9 mouse cellular contexts compared by ENCODE assay signal in the genomic region with DNA sequence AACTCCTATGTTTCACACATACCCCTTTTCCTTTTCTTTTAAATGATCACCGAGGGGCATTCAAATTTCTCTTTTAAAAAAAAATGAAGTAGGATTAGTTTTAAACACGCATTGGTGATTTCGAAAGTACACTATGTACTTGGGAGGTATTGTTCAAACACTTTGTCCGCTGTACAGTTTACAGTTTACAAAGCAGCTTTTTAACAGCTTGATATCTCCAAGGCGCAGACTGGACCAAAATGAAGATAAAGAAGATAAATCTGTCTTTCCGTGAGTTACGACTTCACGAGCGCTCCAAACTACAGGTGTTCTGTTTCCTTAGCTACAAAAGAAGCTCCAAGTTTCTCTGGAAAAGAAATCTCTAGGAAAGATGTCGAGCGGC. TPM values are rescaled to one million over a fixed set of nuclear protein-coding genes. Genes with fewer than 3 reads are reported as not detected.
A peak's percentile ranks its signal among the peaks of the same experiment; 100 is the strongest.
DNase-seq lines count a peak whose midpoint lies in the region; ATAC-seq and TF ChIP-seq lines count a peak whose summit lies in the region.
"Had no signal": no experiment of that assay in that cellular context is flagged by ENCODE, and none has a peak within 500 bp of the region (broad histone marks: within the 10 kb centered on the region; RNA-seq: fewer than 3 reads in every experiment).

No protein-coding gene starts in this region.

- peak overlapping the region; percentile 94 for H3K4me2 ChIP-seq in heart, embryonic 13.5 days
- peak overlapping the region; percentile 95 for H3K4me2 ChIP-seq in hindbrain, embryonic 13.5 days

- H3K9me3 ChIP-seq in heart, embryonic 13.5 days, result no peaks in the 10 kb centered on the region
- H3K9me3 ChIP-seq in ES-E14 (ENCODE audit: control insufficient read depth, insufficient read depth, low read depth, low read length), result no peaks in the 10 kb centered on the region
- H3K9me3 ChIP-seq in hindbrain, embryonic 13.5 days, result no peaks in the 10 kb centered on the region

- in situ Hi-C loops in ES-E14 (cut with MboI; ENCODE audit: low sequenced_read_pairs in 2 of 2, unreplicated experiment in 2 of 2), result no loop called here

- no peaks in the 10 kb centered on the region for H3K27me3 ChIP-seq in heart, embryonic 13.5 days (replicated peaks)
- 0 out of 2 replicates have a peak, but pooled peaks cover 6% of the 10 kb centered on the region for H3K27me3 ChIP-seq in hindbrain, embryonic 13.5 days

- H3K9ac ChIP-seq in heart, embryonic 13.5 days, result peak overlapping the region; percentile 88
- H3K9ac ChIP-seq in ES-E14 (ENCODE audit: insufficient read depth, low read depth, low read length, poor library complexity, severe bottlenecking), result peak overlapping the region; percentile 84
- H3K9ac ChIP-seq in hindbrain, embryonic 13.5 days, result peak overlapping the region; percentile 77

- H3K36me3 ChIP-seq in heart, embryonic 13.5 days, result peaks cover 4% of the 10 kb centered on the region
- peaks cover 5% of the 10 kb centered on the region; the same call in 1 of the 2 replicates for H3K36me3 ChIP-seq in ES-E14 (ENCODE audit: control insufficient read depth, insufficient read depth, low read length, poor library complexity, severe bottlenecking)
- H3K36me3 ChIP-seq in hindbrain, embryonic 13.5 days, result peaks cover 16% of the 10 kb centered on the region

- peak overlapping the region; percentile 83 for H3K4me3 ChIP-seq in heart, embryonic 13.5 days
- peak overlapping the region; percentile 90 to 93 for H3K4me3 ChIP-seq in ES-E14 (ENCODE audit: insufficient read depth in 1 of 2, low read depth in 1 of 2, low read length in 2 of 2, poor library complexity in 1 of 2, severe bottlenecking in 1 of 2)
- peak overlapping the region; percentile 76 for H3K4me3 ChIP-seq in hindbrain, embryonic 13.5 days

- peaks cover 11% of the 10 kb centered on the region for H3K4me1 ChIP-seq in heart, embryonic 13.5 days
- H3K4me1 ChIP-seq in ES-E14 (ENCODE audit: control insufficient read depth in 2 of 2, insufficient read depth in 2 of 2, low read length in 2 of 2, poor library complexity in 1 of 2), result no peaks in the 10 kb centered on the region
- H3K4me1 ChIP-seq in hindbrain, embryonic 13.5 days (replicated peaks), result peaks cover 14% of the 10 kb centered on the region

- DNase-seq in heart, postnatal 36 days, result no peak
- DNase-seq in ES-E14 (ENCODE audit: low read depth, low spot score), result no peak
- DNase-seq in right cerebral cortex, postnatal 14 days, result no peak
- no peak for DNase-seq in layer of hippocampus, postnatal 14 days (ENCODE audit: low spot score in 2 of 2)
- DNase-seq in left cerebral cortex, adult 18-20 months (ENCODE audit: low spot score in 2 of 2), result no peak

- intact Hi-C loops in heart, postnatal 36 days (cut with DNase I), result no loop called here

- no peak for ATAC-seq in heart, embryonic 13.5 days (ENCODE audit: extremely low read depth, insufficient number of reproducible peaks, low FRiP score, low TSS enrichment)
- no peak for ATAC-seq in hindbrain, embryonic 13.5 days (ENCODE audit: low FRiP score)
- ATAC-seq in megakaryocyte progenitor cell, adult 5-6 weeks (replicated peaks; ENCODE audit: poor library complexity), result peak; percentile 17; the same call in 1 of the 2 replicates

- WGBS in heart, embryonic 13.5 days, result 23% methylated on average over 11 of the region's 11 CpGs
- WGBS in hindbrain, embryonic 13.5 days, result 27% methylated on average over 11 of the region's 11 CpGs

- H3K27ac ChIP-seq in heart, embryonic 13.5 days (replicated peaks), result no peak overlapping the region
- no peak overlapping the region for H3K27ac ChIP-seq in ES-E14 (ENCODE audit: insufficient read depth, low read depth, low read length, poor library complexity, severe bottlenecking)
- no peak overlapping the region for H3K27ac ChIP-seq in hindbrain, embryonic 13.5 days

TF ChIP-seq in ES-E14, 5 proteins besides CTCF, POLR2A, EP300 and RAD21:
- TF ChIP-seq MAFK (IDR thresholded peaks at IDR 0.05; ENCODE audit: insufficient read depth, low read depth, low read length), result no peak

RNA-seq across cellular contexts. Expression of gene Pex11a, which starts 0.7 kb away (rescaled TPM):
- polyA plus RNA-seq in heart, embryonic 13.5 days (2015; fragmentation: Nextera tagmentation; extraction: Ambion mirVana), result 5.8 and 9.6 TPM in 2 replicates
- total RNA-seq in heart, postnatal 36 days (2021), result 10 to 100 TPM; 17.1 to 17.4 TPM
- total RNA-seq in ES-E14 (2012; rRNA removed), result 4.3 and 6.1 TPM in 2 replicates
- polyA plus RNA-seq in hindbrain, embryonic 13.5 days (2015; fragmentation: Nextera tagmentation; extraction: Ambion mirVana), result 10.9 and 14.6 TPM in 2 replicates
- 1.7 TPM in 2 replicates for total RNA-seq in megakaryocyte progenitor cell, adult 5-6 weeks (2015)
- total RNA-seq in megakaryocyte progenitor cell, adult 5-6 weeks (2017), result 1.7 and 2.4 TPM in 2 replicates
- total RNA-seq in layer of hippocampus, postnatal 14 days (2021), result 10 to 100 TPM; 11.0 to 14.3 TPM
- 10 to 100 TPM; 10.9 to 11.9 TPM for total RNA-seq in left cerebral cortex, adult 18-20 months (2021)

RNA-seq across cellular contexts. Expression of gene Wdr93, which starts 0.7 kb away (rescaled TPM):
- polyA plus RNA-seq in heart, embryonic 13.5 days (2015; fragmentation: Nextera tagmentation; extraction: Ambion mirVana), result 1.4 and 1.5 TPM in 2 replicates
- under 1 TPM in 1 of 2 experiments, not detected in 1; 0.14 TPM for total RNA-seq in heart, postnatal 36 days (2021)
- 0.58 and 0.71 TPM in 2 replicates for total RNA-seq in ES-E14 (2012; rRNA removed)
- polyA plus RNA-seq in hindbrain, embryonic 13.5 days (2015; fragmentation: Nextera tagmentation; extraction: Ambion mirVana), result 0.47 and 0.65 TPM in 2 replicates
- not detected in 2 replicates for total RNA-seq in megakaryocyte progenitor cell, adult 5-6 weeks (2015)
- total RNA-seq in megakaryocyte progenitor cell, adult 5-6 weeks (2017), result not detected in 2 replicates
- total RNA-seq in layer of hippocampus, postnatal 14 days (2021), result under 1 TPM; 0.17 to 0.60 TPM
- total RNA-seq in left cerebral cortex, adult 18-20 months (2021), result under 1 TPM in 1 of 2 experiments, not detected in 1; 0.21 TPM

RNA-seq across cellular contexts. Expression of gene Plin1, which starts 9.6 kb away (rescaled TPM):
- polyA plus RNA-seq in heart, embryonic 13.5 days (2015; fragmentation: Nextera tagmentation; extraction: Ambion mirVana), result not detected in 2 replicates
- 10 to 100 TPM in 1 of 2 experiments, 1 to 10 TPM in 1; 2.2 to 12.4 TPM for total RNA-seq in heart, postnatal 36 days (2021)
- total RNA-seq in ES-E14 (2012; rRNA removed), result 0.18 TPM in 1 of 2 replicates, not detected in the other
- 0.13 and 0.17 TPM in 2 replicates for polyA plus RNA-seq in hindbrain, embryonic 13.5 days (2015; fragmentation: Nextera tagmentation; extraction: Ambion mirVana)
- total RNA-seq in megakaryocyte progenitor cell, adult 5-6 weeks (2015), result not detected in 2 replicates
- not detected in 2 replicates for total RNA-seq in megakaryocyte progenitor cell, adult 5-6 weeks (2017)
- under 1 TPM; 0.58 to 0.83 TPM for total RNA-seq in layer of hippocampus, postnatal 14 days (2021)
- total RNA-seq in left cerebral cortex, adult 18-20 months (2021), result not detected

RNA-seq across cellular contexts. Expression of gene Kif7, which starts 26.7 kb away (rescaled TPM):
- polyA plus RNA-seq in heart, embryonic 13.5 days (2015; fragmentation: Nextera tagmentation; extraction: Ambion mirVana), result 1.7 and 2.4 TPM in 2 replicates
- 1 to 10 TPM; 1.4 to 2.0 TPM for total RNA-seq in heart, postnatal 36 days (2021)
- total RNA-seq in ES-E14 (2012; rRNA removed), result 9.2 and 12.3 TPM in 2 replicates
- polyA plus RNA-seq in hindbrain, embryonic 13.5 days (2015; fragmentation: Nextera tagmentation; extraction: Ambion mirVana), result 1.7 and 2.2 TPM in 2 replicates
- total RNA-seq in megakaryocyte progenitor cell, adult 5-6 weeks (2015), result 0.30 and 0.49 TPM in 2 replicates
- 1.0 and 1.5 TPM in 2 replicates for total RNA-seq in megakaryocyte progenitor cell, adult 5-6 weeks (2017)
- 1 to 10 TPM; 3.0 to 3.2 TPM for total RNA-seq in layer of hippocampus, postnatal 14 days (2021)
- total RNA-seq in left cerebral cortex, adult 18-20 months (2021), result 1 to 10 TPM; 1.1 to 1.6 TPM

RNA-seq across cellular contexts. Expression of gene Mesp1, which starts 51.3 kb away (rescaled TPM):
- polyA plus RNA-seq in heart, embryonic 13.5 days (2015; fragmentation: Nextera tagmentation; extraction: Ambion mirVana), result 0.15 TPM in 1 of 2 replicates, not detected in the other
- total RNA-seq in heart, postnatal 36 days (2021), result not detected
- total RNA-seq in ES-E14 (2012; rRNA removed), result 0.27 TPM in 1 of 2 replicates, not detected in the other
- not detected in 2 replicates for polyA plus RNA-seq in hindbrain, embryonic 13.5 days (2015; fragmentation: Nextera tagmentation; extraction: Ambion mirVana)
- not detected in 2 replicates for total RNA-seq in megakaryocyte progenitor cell, adult 5-6 weeks (2015)
- total RNA-seq in megakaryocyte progenitor cell, adult 5-6 weeks (2017), result not detected in 2 replicates
- under 1 TPM; 0.60 TPM for total RNA-seq in layer of hippocampus, postnatal 14 days (2021)
- total RNA-seq in left cerebral cortex, adult 18-20 months (2021), result under 1 TPM in 1 of 2 experiments, not detected in 1; 0.28 TPM
- total RNA-seq: gastrocnemius, adult 8-10 months had no signal
